Mouse (Mus musculus) midbrain, embryonic 16.5 days (tissue): ENCODE measurements around the gene Slc6a6. TPM values are rescaled to one million over a fixed set of nuclear protein-coding genes. Genes with fewer than 3 reads are reported as not detected.

ENCODE experiments used
- ATAC-seq: fragments of 200-750 bp; cut with Nextera tagmentation; 2 replicates; pipeline ENCODE4 v1.8.0; 2017; ENCODE audit warnings: moderate TSS enrichment
- H3K27ac ChIP-seq: fragments of 300-500 bp; sonication (generic); 2 replicates; pipeline ENCODE4 v1.5.1; 2014; ENCODE audit warnings: mild to moderate bottlenecking, low read length, mixed read lengths
- H3K27me3 ChIP-seq: fragments of 300-500 bp; sonication (generic); 2 replicates; pipeline ENCODE4 v1.6.1; 2014; ENCODE audit warnings: low read depth, low read length, mixed read lengths; ENCODE audit not compliant: control insufficient read depth, insufficient read depth
- H3K36me3 ChIP-seq: fragments of 300-500 bp; sonication (generic); 2 replicates; pipeline ENCODE4 v1.6.1; 2014; ENCODE audit warnings: mild to moderate bottlenecking, low read length, moderate library complexity, mixed read lengths; ENCODE audit not compliant: control insufficient read depth, insufficient read depth
- H3K4me1 ChIP-seq: fragments of 300-500 bp; sonication (generic); 2 replicates; pipeline ENCODE4 v1.6.1; 2014; ENCODE audit warnings: mild to moderate bottlenecking, low read length, mixed read lengths; ENCODE audit not compliant: control insufficient read depth, insufficient read depth
- H3K4me2 ChIP-seq: fragments of 300-500 bp; sonication (generic); 2 replicates; pipeline ENCODE4 v1.6.1; 2014; ENCODE audit warnings: mild to moderate bottlenecking, low read length, mixed read lengths
- H3K4me3 ChIP-seq: fragments of 300-500 bp; sonication (generic); 2 replicates; pipeline ENCODE4 v1.5.1; 2014; ENCODE audit warnings: low read depth, mild to moderate bottlenecking, low read length, moderate library complexity, mixed read lengths
- H3K9ac ChIP-seq: fragments of 300-500 bp; sonication (generic); 2 replicates; pipeline ENCODE4 v1.6.1; 2014; ENCODE audit warnings: low read depth, low read length, mixed read lengths
- H3K9me3 ChIP-seq: fragments of 300-500 bp; sonication (generic); replicated peaks from 2 replicates; pipeline ENCODE4 v1.6.1; 2014; ENCODE audit warnings: mild to moderate bottlenecking, low read length, mixed read lengths; ENCODE audit not compliant: control insufficient read depth, poor library complexity, severe bottlenecking
- WGBS: fragments of 180-500 bp; shearing (Covaris S2); extraction: QIAGEN DNeasy Blood & Tissue Kit; methylation state at CpG from one replicate; pipeline ENCODE4 v1.1.7; 2014; 5-methylcytosine and 5-hydroxymethylcytosine counted together
- polyA plus RNA-seq: library from polyadenylated mRNA; unstranded; fragments of >200 nt; fragmentation: Nextera tagmentation; extraction: Ambion mirVana; gene quantifications from 2 replicates; pipeline ENCODE4 v1.2.1, GENCODE M21; 2015

Slc6a6 gene
- polyA plus RNA-seq, 1 experiment from 2014 or later, result 125 TPM

DNA sequence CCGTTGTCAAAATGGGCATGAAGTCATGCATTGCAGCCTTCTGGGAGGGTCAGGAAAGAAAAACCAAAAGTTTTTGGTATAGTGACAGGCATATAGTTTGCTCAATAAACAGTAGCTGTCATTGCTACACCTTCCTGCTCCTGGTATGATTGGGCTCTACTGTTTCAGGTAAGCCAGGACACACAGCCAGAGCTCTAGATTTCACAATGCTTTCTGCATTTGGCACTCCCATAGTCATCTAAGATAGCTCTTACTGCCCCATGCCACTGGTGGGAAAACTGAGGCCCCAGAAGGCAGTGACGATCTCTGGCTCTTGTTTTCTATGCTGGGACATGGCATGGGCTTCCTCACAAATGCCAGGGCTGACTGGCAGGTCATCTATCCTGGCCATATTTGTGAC lies 19.6 kb downstream of the Slc6a6 start:
- no peak overlapping the region for H3K9ac ChIP-seq
- H3K4me3 ChIP-seq, result no peak overlapping the region
- H3K4me2 ChIP-seq, result no peak overlapping the region
- H3K4me1 ChIP-seq, result peaks cover 12% of the 10 kb centered on the region
- ATAC-seq, result no peak
- no peaks in the 10 kb centered on the region for H3K27me3 ChIP-seq
- H3K9me3 ChIP-seq, result no peaks in the 10 kb centered on the region
- 96% methylated on average over 2 of the region's 2 CpGs for WGBS
- H3K36me3 ChIP-seq, result peaks cover 20% of the 10 kb centered on the region
- no peak overlapping the region for H3K27ac ChIP-seq

DNA sequence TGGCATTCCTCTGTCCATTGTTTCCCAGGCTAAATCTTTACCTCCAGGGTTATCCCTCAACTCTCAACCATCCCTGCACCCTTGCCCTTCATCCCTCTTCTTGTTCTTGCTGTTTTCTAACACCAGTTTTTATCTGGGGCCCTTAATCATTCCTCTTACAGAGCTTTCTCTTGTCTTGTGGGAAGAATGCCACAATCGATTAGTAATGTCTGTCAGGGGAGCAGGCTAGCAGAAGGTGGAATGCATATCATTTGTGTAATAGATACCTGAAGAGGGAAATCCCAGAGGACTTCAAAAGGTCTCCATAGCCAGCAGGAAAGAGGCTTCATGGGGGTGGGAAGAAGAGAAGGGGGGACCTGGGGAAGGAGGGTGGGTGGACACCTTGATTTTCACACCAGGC lies 20.6 kb downstream of the Slc6a6 start:
- WGBS, result 95% methylated on average over 1 of the region's 1 CpGs
- no peak for ATAC-seq
- peaks cover 20% of the 10 kb centered on the region for H3K36me3 ChIP-seq

DNA sequence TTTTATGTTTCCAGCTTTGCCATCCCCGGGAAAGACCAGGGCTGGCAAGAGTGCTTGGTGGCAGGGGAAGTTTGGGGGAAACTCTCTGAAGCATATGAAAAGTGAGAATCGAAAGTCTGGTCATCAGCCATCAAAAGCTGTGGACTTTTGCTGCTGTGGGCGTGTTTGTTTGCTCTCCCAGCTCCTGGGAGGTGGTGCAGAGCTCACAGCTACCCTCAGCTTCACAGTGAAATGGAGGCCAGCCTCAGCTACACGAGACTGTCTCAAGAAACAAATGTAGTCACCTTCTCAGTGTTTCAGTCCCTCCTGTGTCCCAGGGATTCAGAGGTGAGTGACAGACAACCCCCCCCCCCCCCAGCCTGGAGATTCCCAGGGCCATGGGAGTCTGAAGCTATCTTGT lies 21.8 kb downstream of the Slc6a6 start:
- peaks cover 15% of the 10 kb centered on the region for H3K4me1 ChIP-seq
- 80% methylated on average over 4 of the region's 4 CpGs for WGBS
- no peak overlapping the region for H3K4me2 ChIP-seq
- H3K27ac ChIP-seq, result no peak overlapping the region
- no peak for ATAC-seq
- H3K9ac ChIP-seq, result no peak overlapping the region
- no peak overlapping the region for H3K4me3 ChIP-seq
- no peaks in the 10 kb centered on the region for H3K9me3 ChIP-seq
- H3K27me3 ChIP-seq, result no peaks in the 10 kb centered on the region
- H3K36me3 ChIP-seq, result peaks cover 17% of the 10 kb centered on the region

More for the DNA sequence above, 20.6 kb downstream of the Slc6a6 start:
- no peaks in the 10 kb centered on the region for H3K27me3 ChIP-seq
- H3K9me3 ChIP-seq, result no peaks in the 10 kb centered on the region
- no peak overlapping the region for H3K27ac ChIP-seq
- no peak overlapping the region for H3K4me3 ChIP-seq
- H3K4me1 ChIP-seq, result peaks cover 15% of the 10 kb centered on the region
- no peak overlapping the region for H3K9ac ChIP-seq
- no peak overlapping the region for H3K4me2 ChIP-seq

DNA sequence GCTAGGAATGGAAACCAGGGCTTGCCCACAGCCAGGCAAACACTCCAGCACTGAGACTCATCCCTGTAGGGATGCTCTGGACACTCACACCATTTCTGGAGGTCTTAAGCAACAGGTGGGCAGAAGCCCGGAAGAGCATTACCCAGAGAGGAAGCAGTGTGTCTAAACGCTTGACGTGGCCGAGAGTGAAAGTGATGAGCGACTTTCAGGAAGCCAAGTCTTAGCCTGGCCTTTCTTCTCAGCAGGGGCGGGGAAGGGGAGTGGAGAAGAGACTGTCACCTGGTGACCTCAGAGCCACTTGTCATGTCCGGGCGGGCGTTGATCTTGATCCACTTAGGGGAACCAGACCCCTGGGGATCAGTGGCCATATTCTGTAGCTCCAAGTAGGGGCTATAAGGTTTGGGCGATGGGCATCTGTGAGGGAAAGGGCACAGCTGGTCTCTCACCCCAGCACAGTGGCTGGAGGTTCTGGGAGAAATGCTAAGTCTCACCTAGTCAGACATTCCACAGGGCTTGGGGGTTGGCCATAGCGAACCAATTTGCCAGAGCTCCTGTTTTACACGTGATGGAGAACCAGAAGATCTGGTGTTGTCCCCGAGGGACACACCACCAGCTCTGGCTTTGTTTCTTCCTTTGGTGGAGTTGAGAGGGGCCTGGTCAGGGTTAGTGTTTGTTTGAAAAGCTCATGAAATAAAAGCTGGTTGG lies 22.4 kb downstream of the Slc6a6 start:
- H3K9me3 ChIP-seq, result no peaks in the 10 kb centered on the region
- no peak overlapping the region for H3K27ac ChIP-seq
- no peaks in the 10 kb centered on the region for H3K27me3 ChIP-seq
- H3K36me3 ChIP-seq, result peaks cover 15% of the 10 kb centered on the region
- WGBS, result 91% methylated on average over 13 of the region's 13 CpGs
- peaks cover 15% of the 10 kb centered on the region for H3K4me1 ChIP-seq
- no peak overlapping the region for H3K9ac ChIP-seq
- no peak for ATAC-seq
- no peak overlapping the region for H3K4me2 ChIP-seq
- H3K4me3 ChIP-seq, result no peak overlapping the region

DNA sequence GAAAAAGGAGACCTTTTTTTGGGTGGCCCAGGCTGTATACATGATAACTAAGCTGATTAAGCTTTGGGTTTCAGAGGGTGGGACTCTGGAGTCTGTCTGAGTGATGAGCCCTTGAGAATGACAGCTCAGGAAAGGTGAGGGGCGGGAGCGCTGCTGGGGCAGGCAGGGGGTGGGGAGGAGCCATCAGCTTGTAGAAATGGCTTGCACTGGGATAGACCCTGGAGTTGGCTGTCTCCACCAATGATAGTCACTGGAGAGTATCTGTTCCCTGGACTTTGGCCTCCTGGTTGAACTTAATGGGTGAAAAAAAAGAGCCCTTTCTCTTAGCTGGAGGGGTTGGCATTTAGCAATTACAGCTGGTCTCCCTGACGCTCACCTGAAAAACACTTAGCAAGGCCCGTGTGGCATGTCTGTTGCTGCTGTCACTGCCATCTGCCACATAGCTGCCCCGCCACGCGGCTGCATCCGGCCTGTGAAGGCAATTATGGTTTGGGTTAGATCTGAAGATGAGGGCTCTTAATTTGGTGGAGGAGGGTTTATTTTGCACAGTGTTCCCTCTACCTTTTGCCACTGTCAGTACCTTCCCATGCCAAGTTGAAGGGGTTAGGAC lies 23.5 kb downstream of the Slc6a6 start:
- 76% methylated on average over 8 of the region's 8 CpGs for WGBS
- Histone ChIP-seq H3K4me2 (no peak overlapping the region), H3K36me3 (peaks cover 18% of the 10 kb centered on the region), H3K4me3 (no peak overlapping the region), H3K9ac (no peak overlapping the region), H3K27me3 (no peaks in the 10 kb centered on the region), H3K9me3 (no peaks in the 10 kb centered on the region), H3K4me1 (peaks cover 21% of the 10 kb centered on the region), H3K27ac (peak overlapping the region; percentile 80)
- peak; percentile 4; the same call in 1 of the 2 replicates for ATAC-seq

DNA sequence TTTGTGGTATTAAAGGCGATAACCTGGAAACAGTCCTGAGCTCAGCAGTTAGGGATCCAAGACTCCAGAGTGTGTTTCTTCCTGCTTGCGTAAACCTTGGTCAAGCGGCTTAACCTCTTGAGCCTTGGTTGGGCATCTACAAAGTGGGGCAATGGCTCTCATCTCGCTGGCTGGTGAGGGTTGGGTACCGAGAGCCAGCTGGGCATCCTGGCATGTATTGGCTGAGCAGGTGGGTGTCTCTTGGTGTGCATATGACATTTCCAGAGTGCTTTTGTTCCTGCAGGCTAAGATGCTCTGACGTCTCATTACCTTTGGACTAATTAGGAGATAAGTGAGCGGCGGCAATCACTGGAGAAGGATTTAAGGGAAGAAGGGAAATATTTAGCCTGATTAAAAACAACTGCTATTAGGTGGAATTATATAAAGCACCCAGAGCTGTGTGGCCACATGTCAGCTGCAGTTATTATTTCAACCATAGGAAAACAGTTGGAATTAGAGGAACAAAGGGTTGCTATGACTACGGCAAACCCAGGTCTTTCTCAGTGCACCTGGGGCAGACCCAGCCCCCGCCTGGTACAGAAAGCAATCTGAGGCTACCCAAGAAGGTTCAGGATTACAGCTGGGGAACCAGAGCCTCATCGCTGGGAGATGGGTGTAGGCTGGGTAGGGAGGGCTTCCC lies 24.2 kb downstream of the Slc6a6 start:
- Histone ChIP-seq H3K27me3 (no peaks in the 10 kb centered on the region), H3K4me1 (peaks cover 27% of the 10 kb centered on the region), H3K36me3 (peaks cover 18% of the 10 kb centered on the region), H3K4me2 (no peak overlapping the region), H3K4me3 (no peak overlapping the region), H3K9ac (no peak overlapping the region), H3K9me3 (no peaks in the 10 kb centered on the region), H3K27ac (peak overlapping the region; percentile 80)
- ATAC-seq, result peak; percentile 55
- 57% methylated on average over 11 of the region's 11 CpGs for WGBS

GRCm38 (mm10) chr6:91708919-91709318 lies 25.1 kb downstream of the Slc6a6 start:
- 100% methylated on average over 2 of the region's 2 CpGs for WGBS

DNA sequence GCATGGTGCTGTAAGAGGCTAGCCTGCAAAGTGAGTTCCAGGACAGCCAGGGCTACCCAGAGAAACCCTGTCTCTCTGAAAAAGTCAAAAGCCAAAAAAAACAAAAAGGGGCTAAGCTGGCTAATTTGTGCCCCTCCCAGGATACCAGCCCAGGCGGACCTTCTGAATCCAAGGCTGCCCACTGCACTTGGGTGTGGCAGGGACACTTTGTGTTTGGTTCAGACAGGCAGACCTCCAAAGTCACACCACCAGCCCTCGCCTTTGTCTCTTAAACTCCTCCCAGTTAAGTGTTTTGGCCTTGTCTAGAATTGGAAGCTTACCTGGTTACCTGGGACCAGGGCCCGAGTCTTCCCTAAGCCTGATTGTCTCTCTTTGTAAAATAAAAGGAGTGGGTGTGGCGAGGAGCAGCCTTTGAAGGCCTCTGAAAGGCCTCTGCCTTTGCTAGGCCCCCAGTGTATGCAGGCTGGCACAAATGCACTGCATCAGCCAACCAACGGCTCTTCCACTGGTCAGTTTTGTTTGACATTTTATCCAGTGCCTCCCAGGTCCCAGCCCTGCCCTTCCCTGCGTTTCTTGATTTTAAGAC lies 26.6 kb downstream of the Slc6a6 start:
- ATAC-seq, result no peak
- WGBS, result 41% methylated on average over 6 of the region's 6 CpGs
- Histone ChIP-seq H3K9ac (no peak overlapping the region), H3K9me3 (no peaks in the 10 kb centered on the region), H3K4me3 (no peak overlapping the region), H3K4me2 (no peak overlapping the region), H3K4me1 (peaks cover 32% of the 10 kb centered on the region), H3K27me3 (no peaks in the 10 kb centered on the region), H3K36me3 (peaks cover 19% of the 10 kb centered on the region), H3K27ac (no peak overlapping the region)

More at GRCm38 (mm10) chr6:91708919-91709318, 25.1 kb downstream of the Slc6a6 start:
- no peak overlapping the region for H3K4me3 ChIP-seq
- no peaks in the 10 kb centered on the region for H3K27me3 ChIP-seq
- H3K9ac ChIP-seq, result no peak overlapping the region
- H3K4me2 ChIP-seq, result no peak overlapping the region
- H3K36me3 ChIP-seq, result peaks cover 15% of the 10 kb centered on the region
- no peaks in the 10 kb centered on the region for H3K9me3 ChIP-seq
- peaks cover 32% of the 10 kb centered on the region for H3K4me1 ChIP-seq
- H3K27ac ChIP-seq, result peak overlapping the region; percentile 80
- no peak for ATAC-seq
